Mouse (Mus musculus): ENCODE results near the gene Dnah8. TPM values are rescaled to one million over a fixed set of nuclear protein-coding genes. Genes with fewer than 3 reads are reported as not detected.
"Not testable (repeated sequence)": the region's sequence is repeated elsewhere in the genome, so short reads cannot be mapped to it uniquely, and the experiment has no call there.

Dnah8 gene
- 0.89 and 1.0 TPM in 2 replicates for polyA plus RNA-seq (2015; fragmentation: Nextera tagmentation; extraction: Ambion mirVana)

GRCm38 (mm10) chr17:30624132-30624531 lies at the start of gene Dnah8:
Gene Dnah8 (plus strand): TSS chr17:30624354.
- no CpG with 5 or more reads among the region's 20 CpGs for whole genome bisulfite sequencing
- H3K9me3 ChIP-seq; H3K27ac ChIP-seq; H3K4me3 ChIP-seq (replicated peaks); H3K9ac ChIP-seq; H3K4me1 ChIP-seq; H3K36me3 ChIP-seq; H3K27me3 ChIP-seq (replicated peaks); H3K4me2 ChIP-seq: not testable (repeated sequence)
- peak; percentile 43; the same call in 1 of the 2 replicates for ATAC-seq (ENCODE audit: insufficient read depth, low FRiP score, low read depth)

GRCm38 (mm10) chr17:30574783-30575075 lies 49.4 kb upstream of the Dnah8 start:
- Histone ChIP-seq H3K9ac (no peak overlapping the region), H3K27me3 (replicated peaks) (no peaks in the 10 kb centered on the region), H3K4me3 (replicated peaks) (peak overlapping the region; percentile 83), H3K36me3 (no peaks in the 10 kb centered on the region), H3K4me2 (peak overlapping the region; percentile 64; the same call in 1 of the 2 replicates), H3K4me1 (peaks cover 22% of the 10 kb centered on the region; the same call in 1 of the 2 replicates), H3K27ac (no peak overlapping the region), H3K9me3 (no peaks in the 10 kb centered on the region)
- no peak for ATAC-seq (ENCODE audit: insufficient read depth, low FRiP score, low read depth)
- 64% methylated on average over 8 of the region's 8 CpGs for WGBS

- 3% methylated on average over 35 of the region's 35 CpGs for WGBS
- H3K4me3 ChIP-seq (replicated peaks): peak overlapping the region; percentile 83
Observed at GRCm38 (mm10) chr17:30575121-30575904, 48.8 kb upstream of the Dnah8 start.

DNA sequence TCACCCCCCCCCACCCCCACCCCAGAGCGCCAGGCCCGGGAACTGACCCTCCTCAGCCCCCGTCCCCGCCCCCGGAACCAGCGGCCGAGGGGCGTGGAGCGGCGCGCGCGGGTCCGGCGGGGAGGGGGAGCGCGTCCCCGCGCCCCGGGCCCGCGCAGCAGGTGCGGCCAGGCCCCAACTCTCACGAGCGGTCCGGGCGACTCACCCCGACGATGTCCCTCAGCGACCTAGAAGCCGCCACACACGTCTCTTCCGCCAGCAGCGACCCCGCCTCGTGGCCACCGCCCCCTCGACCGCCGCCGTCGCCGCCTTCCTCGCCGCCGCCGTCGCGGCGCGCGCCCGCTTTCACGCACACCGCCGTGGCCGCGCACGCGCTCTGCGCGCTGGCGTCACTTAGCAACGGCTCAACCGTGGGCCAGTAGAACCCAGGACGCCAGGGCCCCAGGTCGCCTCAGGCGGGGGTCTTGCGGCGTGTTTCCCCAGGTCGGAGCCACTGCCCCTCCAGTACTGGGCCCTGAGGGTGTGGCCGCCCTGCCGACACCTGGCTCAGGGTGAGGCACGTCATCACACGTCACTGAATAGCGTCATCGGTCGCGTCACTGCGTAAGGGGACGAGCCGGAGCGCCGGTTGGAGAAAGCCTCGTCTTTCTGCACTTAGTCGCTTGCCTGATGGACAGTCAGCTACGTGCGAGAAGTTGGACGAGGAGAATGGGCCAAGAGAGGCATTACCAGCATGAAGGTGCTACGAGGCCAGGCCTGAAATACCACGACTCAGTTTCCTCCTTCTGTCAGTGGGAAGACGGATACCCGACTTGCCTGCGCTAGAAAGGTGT lies 48.0 kb upstream of the Dnah8 start, which contains the start of gene Btbd9:
Gene Btbd9 (minus strand): TSS at position 548 of the 833 bp plus-strand sequence.
- H3K9me3 ChIP-seq: no peaks in the 10 kb centered on the region
- under 1% methylated on average over 74 of the region's 94 CpGs for WGBS
- peaks cover 15% of the 10 kb centered on the region; the same call in 1 of the 2 replicates for H3K4me1 ChIP-seq
- H3K27me3 ChIP-seq (replicated peaks): no peaks in the 10 kb centered on the region
- H3K4me2 ChIP-seq: peak within 1 kb of the TSS; percentile 64
- H3K27ac ChIP-seq: peak within 1 kb of the TSS; percentile 92
- H3K9ac ChIP-seq: peak within 1 kb of the TSS; percentile 73
- peak within 1 kb of the TSS; percentile 83 for H3K4me3 ChIP-seq (replicated peaks)
- H3K36me3 ChIP-seq: no peaks in the 10 kb centered on the region
- ATAC-seq (ENCODE audit: insufficient read depth, low FRiP score, low read depth): peak; percentile 90

More at GRCm38 (mm10) chr17:30575121-30575904, 48.8 kb upstream of the Dnah8 start:
- ATAC-seq (ENCODE audit: insufficient read depth, low FRiP score, low read depth): no peak
- no peaks in the 10 kb centered on the region for H3K27me3 ChIP-seq (replicated peaks)
- no peaks in the 10 kb centered on the region for H3K9me3 ChIP-seq
- peak overlapping the region; percentile 92 for H3K27ac ChIP-seq
- peak overlapping the region; percentile 73 for H3K9ac ChIP-seq
- H3K4me2 ChIP-seq: peak overlapping the region; percentile 64
- no peaks in the 10 kb centered on the region for H3K36me3 ChIP-seq
- peaks cover 17% of the 10 kb centered on the region; the same call in 1 of the 2 replicates for H3K4me1 ChIP-seq

GRCm38 (mm10) chr17:30576946-30577345 lies 47.2 kb upstream of the Dnah8 start:
- Histone ChIP-seq H3K36me3 (no peaks in the 10 kb centered on the region), H3K4me3 (replicated peaks) (peak overlapping the region; percentile 83), H3K9ac (peak overlapping the region; percentile 73), H3K4me2 (peak overlapping the region; percentile 64), H3K27me3 (replicated peaks) (no peaks in the 10 kb centered on the region), H3K9me3 (no peaks in the 10 kb centered on the region), H3K27ac (peak overlapping the region; percentile 92; the same call in 1 of the 2 replicates), H3K4me1 (peaks cover 9% of the 10 kb centered on the region; the same call in 1 of the 2 replicates)
- no peak for ATAC-seq (ENCODE audit: insufficient read depth, low FRiP score, low read depth)
- WGBS: 48% methylated on average over 12 of the region's 12 CpGs

- H3K4me1 ChIP-seq: peaks cover 5% of the 10 kb centered on the region; the same call in 1 of the 2 replicates
- no peak overlapping the region for H3K4me3 ChIP-seq (replicated peaks)
- no peak for ATAC-seq (ENCODE audit: insufficient read depth, low FRiP score, low read depth)
- H3K9ac ChIP-seq: no peak overlapping the region
- no peaks in the 10 kb centered on the region for H3K36me3 ChIP-seq
- no peak overlapping the region for H3K27ac ChIP-seq
- H3K4me2 ChIP-seq: no peak overlapping the region
- H3K9me3 ChIP-seq: no peaks in the 10 kb centered on the region
- 54% methylated on average over 1 of the region's 1 CpGs for WGBS
- no peaks in the 10 kb centered on the region for H3K27me3 ChIP-seq (replicated peaks)
Observed at GRCm38 (mm10) chr17:30580781-30581180, 43.4 kb upstream of the Dnah8 start.

GRCm38 (mm10) chr17:30581201-30581600 lies 43.0 kb upstream of the Dnah8 start:
- Histone ChIP-seq H3K4me2 (no peak overlapping the region), H3K9ac (no peak overlapping the region), H3K27me3 (replicated peaks) (no peaks in the 10 kb centered on the region), H3K4me1 (peaks cover 5% of the 10 kb centered on the region; the same call in 1 of the 2 replicates), H3K4me3 (replicated peaks) (no peak overlapping the region), H3K9me3 (no peaks in the 10 kb centered on the region), H3K36me3 (no peaks in the 10 kb centered on the region), H3K27ac (no peak overlapping the region)
- WGBS: 82% methylated on average over 6 of the region's 6 CpGs
- no peak for ATAC-seq (ENCODE audit: insufficient read depth, low FRiP score, low read depth)

GRCm38 (mm10) chr17:30582313-30582712 lies 41.8 kb upstream of the Dnah8 start:
- WGBS: 86% methylated on average over 3 of the region's 3 CpGs
- Histone ChIP-seq H3K9me3 (no peaks in the 10 kb centered on the region), H3K4me2 (no peak overlapping the region), H3K9ac (no peak overlapping the region), H3K4me3 (replicated peaks) (no peak overlapping the region), H3K36me3 (no peaks in the 10 kb centered on the region), H3K27ac (no peak overlapping the region), H3K4me1 (no peaks in the 10 kb centered on the region), H3K27me3 (replicated peaks) (no peaks in the 10 kb centered on the region)
- ATAC-seq (ENCODE audit: insufficient read depth, low FRiP score, low read depth): no peak

DNA sequence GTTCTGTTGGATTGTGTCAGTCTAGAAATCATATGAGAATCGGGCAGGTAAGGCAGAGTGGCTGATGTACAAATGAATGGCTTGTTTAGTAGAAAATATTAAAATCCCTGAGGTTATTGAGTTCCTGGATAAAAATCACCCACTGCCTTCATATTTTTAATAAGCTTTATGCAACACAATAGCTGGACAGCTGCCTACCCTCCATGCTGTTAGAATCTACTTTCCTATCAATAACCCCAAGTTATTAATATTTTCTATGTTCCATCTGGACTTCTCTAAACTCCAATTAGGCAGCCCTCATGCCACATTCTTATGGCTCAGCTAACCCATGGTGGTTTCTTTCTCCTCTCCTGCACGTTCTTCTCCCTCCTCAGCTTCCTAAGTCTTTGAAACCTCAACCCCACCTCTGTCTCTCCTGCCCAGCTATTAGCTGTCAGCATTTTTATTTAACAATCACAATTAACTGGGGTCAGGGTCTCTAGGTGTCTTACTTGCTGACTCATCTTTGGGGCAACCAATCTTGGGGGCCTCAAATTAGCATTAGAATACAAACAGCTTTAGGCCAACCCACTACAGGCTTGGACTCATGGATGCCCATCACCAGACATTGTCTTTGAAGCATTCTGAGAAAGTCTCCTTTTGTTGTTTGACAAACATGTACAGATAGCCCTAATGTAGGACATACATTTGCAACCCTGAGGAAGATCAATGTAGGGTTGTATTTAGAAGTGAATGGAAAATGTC lies 40.7 kb upstream of the Dnah8 start:
- no peak overlapping the region for H3K27ac ChIP-seq
- H3K4me1 ChIP-seq: no peaks in the 10 kb centered on the region
- no peaks in the 10 kb centered on the region for H3K36me3 ChIP-seq
- WGBS: 74% methylated on average over 2 of the region's 2 CpGs
- no peaks in the 10 kb centered on the region for H3K27me3 ChIP-seq (replicated peaks)
- no peak for ATAC-seq (ENCODE audit: insufficient read depth, low FRiP score, low read depth)
- H3K9me3 ChIP-seq: no peaks in the 10 kb centered on the region
- no peak overlapping the region for H3K9ac ChIP-seq
- no peak overlapping the region for H3K4me3 ChIP-seq (replicated peaks)
- no peak overlapping the region for H3K4me2 ChIP-seq

DNA sequence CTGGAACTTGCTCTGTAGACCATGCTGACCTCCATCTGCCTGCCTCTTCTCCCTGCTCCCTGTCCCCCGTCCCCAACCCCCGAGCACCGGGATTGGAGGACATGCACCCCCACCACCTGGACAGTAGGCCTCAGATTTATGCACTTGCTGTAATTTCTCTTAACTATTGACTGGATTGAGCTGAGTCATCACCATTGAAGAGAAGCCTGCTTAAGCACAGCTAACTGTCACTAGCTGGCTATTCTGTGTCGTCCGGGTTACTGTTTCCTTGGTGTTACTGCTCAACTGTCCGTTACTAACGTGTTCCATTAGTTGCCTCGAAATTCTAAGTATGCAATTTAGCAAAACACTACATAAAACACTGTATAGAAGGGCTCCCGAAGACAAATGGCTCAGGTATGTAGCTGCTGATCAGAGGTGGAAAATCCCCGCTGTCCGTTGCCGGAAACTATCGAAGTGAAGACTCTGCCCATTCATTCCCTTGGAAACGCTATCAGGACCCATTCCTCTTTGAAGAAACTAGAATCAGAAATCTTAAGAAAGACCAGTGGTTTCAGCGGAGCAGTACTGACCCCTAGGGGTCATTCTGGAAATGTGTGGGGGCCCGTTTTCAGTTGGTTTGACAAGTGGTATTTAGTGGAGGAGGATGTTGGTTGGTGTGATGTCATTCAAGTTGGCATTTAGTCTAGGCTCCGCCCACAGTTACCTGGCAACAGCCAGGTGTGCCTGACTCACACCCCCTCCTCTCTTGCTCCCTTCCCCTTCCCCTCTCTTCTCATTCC lies 33.5 kb upstream of the Dnah8 start:
- Histone ChIP-seq H3K9ac (no peak overlapping the region), H3K4me3 (replicated peaks) (no peak overlapping the region), H3K27me3 (replicated peaks) (no peaks in the 10 kb centered on the region), H3K27ac (no peak overlapping the region), H3K9me3 (no peaks in the 10 kb centered on the region), H3K4me2 (no peak overlapping the region), H3K4me1 (no peaks in the 10 kb centered on the region), H3K36me3 (0 out of 2 replicates have a peak, but pooled peaks cover 6% of the 10 kb centered on the region)
- 54% methylated on average over 17 of the region's 17 CpGs for WGBS
- no peak; the same call in 1 of the 2 replicates for ATAC-seq (ENCODE audit: insufficient read depth, low FRiP score, low read depth)

DNA sequence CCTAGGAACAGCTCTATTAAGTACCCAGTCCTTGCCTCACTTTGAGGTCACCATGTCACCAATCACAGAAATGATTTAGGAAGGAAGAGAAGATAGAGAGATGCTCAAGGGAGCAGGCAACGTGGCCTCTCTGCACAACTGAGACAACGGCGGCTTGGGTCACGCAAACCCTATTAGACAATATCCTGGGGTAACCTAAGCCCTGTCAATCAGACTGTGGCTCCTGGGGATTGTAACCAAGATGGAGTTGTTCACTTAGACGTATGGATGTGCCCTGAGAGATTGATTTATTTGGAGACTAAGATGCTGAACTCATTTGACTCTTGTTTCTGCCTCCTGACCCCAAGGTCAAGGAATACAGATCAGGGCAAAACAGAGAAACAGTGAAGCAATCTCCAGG lies 29.7 kb upstream of the Dnah8 start:
- Histone ChIP-seq H3K9me3 (no peaks in the 10 kb centered on the region), H3K36me3 (peaks cover 34% of the 10 kb centered on the region), H3K9ac (no peak overlapping the region), H3K27me3 (replicated peaks) (no peaks in the 10 kb centered on the region), H3K4me2 (no peak overlapping the region), H3K4me1 (no peaks in the 10 kb centered on the region), H3K27ac (no peak overlapping the region), H3K4me3 (replicated peaks) (no peak overlapping the region)
- no peak for ATAC-seq (ENCODE audit: insufficient read depth, low FRiP score, low read depth)
- 69% methylated on average over 5 of the region's 5 CpGs for WGBS
